In the genomic region with DNA sequence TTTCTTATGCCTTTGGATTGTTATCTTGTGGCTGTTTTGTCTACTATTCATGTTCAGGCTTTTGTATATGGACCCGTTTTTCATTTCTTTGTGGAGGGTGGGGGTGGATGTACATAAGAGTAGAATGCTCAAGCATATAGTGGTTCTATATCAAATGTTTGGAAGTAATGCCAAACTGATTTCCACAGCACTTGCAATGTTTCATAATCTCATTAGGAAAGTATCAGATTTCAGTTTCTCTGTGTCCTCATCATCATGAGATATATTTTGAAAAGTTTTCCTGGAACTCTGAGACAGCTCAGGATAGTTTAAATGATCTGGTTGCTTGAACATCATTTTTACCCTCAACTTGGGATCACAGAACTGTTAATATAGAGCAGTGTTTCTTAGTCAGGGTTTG, we compare ENCODE assay signal across 32 mouse cellular contexts. TPM values are rescaled to one million over a fixed set of nuclear protein-coding genes. Genes with fewer than 3 reads are reported as not detected.
DNase-seq lines count a peak whose midpoint lies in the region; ATAC-seq and TF ChIP-seq lines count a peak whose summit lies in the region.
"Had no signal": no experiment of that assay in that cellular context is flagged by ENCODE, and none has a peak within 500 bp of the region (broad histone marks: within the 10 kb centered on the region; RNA-seq: fewer than 3 reads in every experiment).

No protein-coding gene starts in this region.

- DNase-seq in lung, postnatal 0 days (ENCODE audit: low spot score): peak; percentile 57
- DNase-seq in lung, adult 18-20 months: no peak
- DNase-seq in 3T3-L1 (ENCODE audit: low read depth, low spot score): peak; percentile 8
- no peak for DNase-seq in MEL (ENCODE audit: low read depth, low spot score)
- peak; percentile 13 for DNase-seq in adipocyte (ENCODE audit: low spot score)
- DNase-seq in layer of hippocampus, adult 18-20 months (ENCODE audit: low spot score in 2 of 2): no peak
- DNase-seq: adrenal gland, adult 2 months; adrenal gland, postnatal 10 days; adrenal gland, postnatal 25 days; B cell, adult 2 months; cerebellum, adult 11 months; cerebellum, adult 18-20 months; cerebellum, adult 8-10 months; cerebellum, adult 9-11 months; cerebellum, postnatal 14 days; cerebellum, postnatal 36 days; embryo, embryonic 11 days; forebrain, postnatal 0 days had no signal

- H3K4me3 ChIP-seq in lung, postnatal 0 days (ENCODE audit: low read depth, low read length): no peak overlapping the region
- no peak overlapping the region for H3K4me3 ChIP-seq in MEL (ENCODE audit: control insufficient read depth in 1 of 2, insufficient read depth in 1 of 2, low read depth in 2 of 2, low read length in 2 of 2)
- H3K4me3 ChIP-seq: embryonic facial prominence, embryonic 13.5 days; embryonic facial prominence, embryonic 15.5 days; erythroblast, embryonic 14.5 days; forebrain, embryonic 10.5 days; forebrain, embryonic 12.5 days had no signal

- TF ChIP-seq EP300 in lung, postnatal 0 days (IDR thresholded peaks at IDR 0.05): no peak
- no peak for TF ChIP-seq EP300 in MEL (IDR thresholded peaks at IDR 0.05; ENCODE audit: low read depth in 1 of 2, low read length in 2 of 2)

- no peaks in the 10 kb centered on the region for H3K9me3 ChIP-seq in lung, postnatal 0 days (ENCODE audit: low read length)
- H3K9me3 ChIP-seq in MEL (replicated peaks; ENCODE audit: insufficient read depth, low read length): no peaks in the 10 kb centered on the region
- H3K9me3 ChIP-seq: embryonic facial prominence, embryonic 13.5 days; embryonic facial prominence, embryonic 15.5 days; forebrain, embryonic 10.5 days; forebrain, embryonic 12.5 days; G1E had no signal

- no peak for TF ChIP-seq CTCF in lung, postnatal 0 days (IDR thresholded peaks at IDR 0.05)
- no peak for TF ChIP-seq CTCF in MEL (IDR thresholded peaks at IDR 0.05 in 2 of 3, conservative IDR thresholded peaks at IDR 0.05 in 1 of 3; ENCODE audit: control insufficient read depth in 1 of 3, insufficient read depth in 1 of 3, low read depth in 2 of 3, low read length in 3 of 3, poor library complexity in 1 of 3, severe bottlenecking in 1 of 3)

- no peak overlapping the region for H3K9ac ChIP-seq in lung, postnatal 0 days (replicated peaks; ENCODE audit: low read depth)
- H3K9ac ChIP-seq in MEL (ENCODE audit: control insufficient read depth, low read depth, low read length, poor library complexity, severe bottlenecking): no peak overlapping the region
- H3K9ac ChIP-seq: embryonic facial prominence, embryonic 13.5 days; embryonic facial prominence, embryonic 15.5 days; forebrain, embryonic 12.5 days; forebrain, postnatal 0 days had no signal

- H3K36me3 ChIP-seq in lung, postnatal 0 days (ENCODE audit: insufficient read depth, low read length): no peaks in the 10 kb centered on the region
- H3K36me3 ChIP-seq in MEL (ENCODE audit: control insufficient read depth in 1 of 2, insufficient read depth in 2 of 2, low read length in 2 of 2): peaks cover 0 to 13% of the 10 kb centered on the region in 2 experiments; a peak in 2 of 4 replicates
- H3K36me3 ChIP-seq: embryonic facial prominence, embryonic 13.5 days; embryonic facial prominence, embryonic 15.5 days; forebrain, embryonic 10.5 days; forebrain, embryonic 12.5 days; G1E had no signal

- H3K27ac ChIP-seq in lung, postnatal 0 days (ENCODE audit: low read length): no peak overlapping the region
- no peak overlapping the region for H3K27ac ChIP-seq in MEL (ENCODE audit: control insufficient read depth, low read depth, low read length)
- H3K27ac ChIP-seq: embryonic facial prominence, embryonic 13.5 days; embryonic facial prominence, embryonic 15.5 days; forebrain, embryonic 10.5 days; forebrain, embryonic 12.5 days had no signal

- TF ChIP-seq POLR2A in MEL (IDR thresholded peaks at IDR 0.05; ENCODE audit: control insufficient read depth in 1 of 2, insufficient read depth in 1 of 2, low read depth in 1 of 2, low read length in 2 of 2, poor library complexity in 1 of 2): no peak

- H3K27me3 ChIP-seq in lung, postnatal 0 days (replicated peaks; ENCODE audit: insufficient read depth, low read length): no peaks in the 10 kb centered on the region
- no peaks in the 10 kb centered on the region for H3K27me3 ChIP-seq in MEL (ENCODE audit: control insufficient read depth in 1 of 2, insufficient read depth in 2 of 2, low read length in 2 of 2)
- H3K27me3 ChIP-seq: CH12.LX; embryonic facial prominence, embryonic 13.5 days; embryonic facial prominence, embryonic 15.5 days; forebrain, embryonic 12.5 days; Patski had no signal

- 53% methylated on average over 1 of the region's 1 CpGs for WGBS in lung, postnatal 0 days

- no peak for ATAC-seq in lung, postnatal 0 days
- ATAC-seq in granulocyte monocyte progenitor cell, adult 5-6 weeks (replicated peaks; ENCODE audit: poor library complexity, severe bottlenecking): no peak
- ATAC-seq: activated CD4-positive, CD25-positive, alpha-beta regulatory T cell, adult 4 months; CD4-positive, CD25-positive, alpha-beta regulatory T cell, adult 4 months; forebrain, embryonic 14.5 days; forebrain, postnatal 0 days; Patski had no signal

- H3K4me1 ChIP-seq in lung, postnatal 0 days (ENCODE audit: insufficient read depth, low read depth, low read length): no peaks in the 10 kb centered on the region
- H3K4me1 ChIP-seq in MEL (ENCODE audit: control insufficient read depth in 1 of 2, insufficient read depth in 2 of 2, low read length in 2 of 2): peaks cover 0 to 22% of the 10 kb centered on the region in 2 experiments; a peak in 2 of 4 replicates
- H3K4me1 ChIP-seq: forebrain, embryonic 10.5 days; forebrain, embryonic 12.5 days had no signal

- no peak overlapping the region for H3K4me2 ChIP-seq in lung, postnatal 0 days (replicated peaks; ENCODE audit: low read depth, low read length)
- H3K4me2 ChIP-seq: embryonic facial prominence, embryonic 13.5 days; embryonic facial prominence, embryonic 15.5 days; forebrain, embryonic 12.5 days had no signal

- no peaks in the 10 kb centered on the region; the same call in 1 of the 2 replicates for H3K79me2 ChIP-seq in MEL (ENCODE audit: control insufficient read depth, insufficient read depth, low read length, poor library complexity)

- TF ChIP-seq RAD21 in MEL (IDR thresholded peaks at IDR 0.05; ENCODE audit: low read depth, low read length): no peak

TF ChIP-seq in MEL, 35 proteins besides CTCF, POLR2A, EP300 and RAD21:
- TF ChIP-seq GATA1 (IDR thresholded peaks at IDR 0.05; ENCODE audit: low read depth, low read length) (no peak), TBP (IDR thresholded peaks at IDR 0.05; ENCODE audit: low read depth, low read length) (peak; percentile 82; the same call in 1 of the 2 replicates)

RNA-seq across cellular contexts. Expression of gene Dtnbp1, which starts 27.8 kb away (rescaled TPM):
- polyA plus RNA-seq in lung, postnatal 0 days (2015; fragmentation: Nextera tagmentation; extraction: Ambion mirVana): 60.0 and 67.2 TPM in 2 replicates
- total RNA-seq in MEL (2012; rRNA removed): 24.2 and 26.7 TPM in 2 replicates
- polyA plus RNA-seq in MEL (2012; ENCODE audit: insufficient read depth in 1 of 2, insufficient read length in 2 of 2, low read depth in 1 of 2, low replicate concordance in 2 of 2, missing spikeins in 1 of 2): 10 to 100 TPM in 1 of 2 experiments, not detected in 1; 59.5 TPM
- 96.7 and 119 TPM in 2 replicates for total RNA-seq in granulocyte monocyte progenitor cell, adult 5-6 weeks (2014; fragmentation: Nextera tagmentation)
- 78.5 and 90.6 TPM in 2 replicates for total RNA-seq in granulocyte monocyte progenitor cell, adult 5-6 weeks (2017)
- 10 to 100 TPM; 75.1 to 83.5 TPM for total RNA-seq in layer of hippocampus, adult 18-20 months (2021)

RNA-seq across cellular contexts. Expression of gene Gm9817, which starts 48.7 kb away (rescaled TPM):
- 0.07 TPM in 1 of 2 replicates, not detected in the other for polyA plus RNA-seq in lung, postnatal 0 days (2015; fragmentation: Nextera tagmentation; extraction: Ambion mirVana)
- not detected in 2 replicates for total RNA-seq in MEL (2012; rRNA removed)
- polyA plus RNA-seq in MEL (2012; ENCODE audit: insufficient read depth in 1 of 2, insufficient read length in 2 of 2, low read depth in 1 of 2, low replicate concordance in 2 of 2, missing spikeins in 1 of 2): under 1 TPM in 1 of 2 experiments, not detected in 1; 0.08 TPM
- not detected in 2 replicates for total RNA-seq in granulocyte monocyte progenitor cell, adult 5-6 weeks (2014; fragmentation: Nextera tagmentation)
- total RNA-seq in granulocyte monocyte progenitor cell, adult 5-6 weeks (2017): not detected in 2 replicates
- not detected for total RNA-seq in layer of hippocampus, adult 18-20 months (2021)
- total RNA-seq: CH12.LX; common myeloid progenitor, adult 5-6 weeks; forebrain, postnatal 0 days had no signal
- polyA plus RNA-seq: embryonic facial prominence, embryonic 11.5 days; embryonic facial prominence, embryonic 13.5 days; erythroblast, embryonic 14.5 days; forebrain, embryonic 10.5 days; forebrain, embryonic 12.5 days; forebrain, postnatal 0 days; Patski had no signal

Comparison
In these comparisons a context has a peak if more than half of its experiments do, and no peak if none do; other contexts are left out.
1. DNase-seq: peak in lung, postnatal 0 days (single experiment), 3T3-L1 (single experiment) and adipocyte (single experiment); none in lung, adult 18-20 months (0 of 2), MEL (single experiment) and layer of hippocampus, adult 18-20 months (0 of 2).